Mouse (Mus musculus) liver, postnatal 0 days (tissue): ENCODE results near the gene Cbx6.

Experiments used
- CTCF ChIP-seq: sonication (generic); IDR thresholded peaks from 2 replicates; pipeline ENCODE4 v1.5.1; 2016; ENCODE audit warnings: antibody characterized with exemption, low read depth
- EP300 ChIP-seq: IDR thresholded peaks from 2 replicates; pipeline ENCODE4 v1.6.1; 2016; ENCODE audit warnings: antibody characterized with exemption, low read depth, mild to moderate bottlenecking

DNA sequence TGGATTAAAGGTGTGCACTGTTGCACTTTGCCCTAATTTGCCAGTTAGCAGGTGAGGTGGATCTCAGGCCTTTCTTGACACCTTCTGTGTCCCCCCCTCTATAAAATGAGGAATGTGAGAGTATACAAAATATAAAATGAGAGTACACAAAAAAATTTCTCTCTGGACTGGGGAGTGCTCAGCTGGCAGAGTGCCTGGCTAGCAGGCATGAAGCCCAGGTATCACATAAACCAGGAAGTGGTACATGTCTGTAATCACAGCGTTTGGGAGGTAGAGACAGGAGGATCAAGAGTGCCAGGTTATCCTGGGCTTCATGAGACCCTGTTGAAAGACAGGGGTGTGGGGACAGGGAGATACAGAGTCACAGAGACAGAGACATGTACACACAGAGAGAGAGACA, 27.4 kb downstream of the Cbx6 start:
- no peak for TF ChIP-seq CTCF
- TF ChIP-seq EP300: no peak
